Comparison of ENCODE assay signal across 8 mouse cellular contexts in genomic region chr15:100038470-100038971, GRCm38 (mm10). TPM values are rescaled to one million over a fixed set of nuclear protein-coding genes. Genes with fewer than 3 reads are reported as not detected.
DNase-seq lines count a peak whose midpoint lies in the region; ATAC-seq and TF ChIP-seq lines count a peak whose summit lies in the region.

Gene Dip2b (plus strand): TSS chr15:100038664.

- peak; percentile 92 for DNase-seq in 3T3-L1 (ENCODE audit: low read depth, low spot score)
- peak; percentile 97 to 100 for DNase-seq in adrenal gland, postnatal 36 days
- DNase-seq in heart, adult 18-20 months, result peak; percentile 94 to 97
- DNase-seq in kidney, adult 18-20 months, result peak; percentile 98
- DNase-seq in limb, embryonic 11.5 days (ENCODE audit: low spot score), result peak; percentile 98

- H3K4me3 ChIP-seq in embryonic facial prominence, embryonic 12.5 days, result peak within 1 kb of the TSS; percentile 90
- H3K4me3 ChIP-seq in limb, embryonic 11.5 days (ENCODE audit: low read depth, low read length), result peak within 1 kb of the TSS; percentile 91
- peak within 1 kb of the TSS; percentile 93 for H3K4me3 ChIP-seq in midbrain, embryonic 13.5 days (replicated peaks)
- H3K4me3 ChIP-seq in small intestine, adult 2 months (ENCODE audit: low read depth, low read length), result peak within 1 kb of the TSS; percentile 68

- H3K4me1 ChIP-seq in embryonic facial prominence, embryonic 12.5 days, result peaks cover 21% of the 10 kb centered on the region
- peaks cover 5% of the 10 kb centered on the region; the same call in 1 of the 2 replicates for H3K4me1 ChIP-seq in limb, embryonic 11.5 days (ENCODE audit: control insufficient read depth, insufficient read depth, low read length)
- peaks cover 32% of the 10 kb centered on the region for H3K4me1 ChIP-seq in midbrain, embryonic 13.5 days (replicated peaks)
- peaks cover 17% of the 10 kb centered on the region; the same call in 1 of the 2 replicates for H3K4me1 ChIP-seq in small intestine, adult 2 months (ENCODE audit: control insufficient read depth, insufficient read depth, insufficient read length, low read length)

- H3K4me2 ChIP-seq in embryonic facial prominence, embryonic 12.5 days (replicated peaks), result peak within 1 kb of the TSS; percentile 76
- H3K4me2 ChIP-seq in limb, embryonic 11.5 days (ENCODE audit: low read depth, severe bottlenecking), result peak within 1 kb of the TSS; percentile 74
- peak within 1 kb of the TSS; percentile 71 for H3K4me2 ChIP-seq in midbrain, embryonic 13.5 days (replicated peaks)

- peak; percentile 76 for TF ChIP-seq POLR2A in small intestine, adult 2 months (IDR thresholded peaks at IDR 0.05; ENCODE audit: low read depth, low read length)

- under 1% methylated on average over 51 of the region's 68 CpGs for WGBS in embryonic facial prominence, embryonic 12.5 days
- WGBS in limb, embryonic 11.5 days, result under 1% methylated on average over 61 of the region's 68 CpGs
- WGBS in midbrain, embryonic 13.5 days, result under 1% methylated on average over 48 of the region's 68 CpGs
- under 1% methylated on average over 67 of the region's 68 CpGs for WGBS in small intestine, adult 2 months

- H3K9ac ChIP-seq in embryonic facial prominence, embryonic 12.5 days, result peak within 1 kb of the TSS; percentile 96
- peak within 1 kb of the TSS; percentile 98 for H3K9ac ChIP-seq in limb, embryonic 11.5 days (ENCODE audit: low read length)
- H3K9ac ChIP-seq in midbrain, embryonic 13.5 days (replicated peaks), result peak within 1 kb of the TSS; percentile 99

- peaks cover 4% of the 10 kb centered on the region for H3K27me3 ChIP-seq in embryonic facial prominence, embryonic 12.5 days
- H3K27me3 ChIP-seq in limb, embryonic 11.5 days (ENCODE audit: control insufficient read depth, insufficient read depth, low read length), result no peaks in the 10 kb centered on the region
- H3K27me3 ChIP-seq in midbrain, embryonic 13.5 days, result no peaks in the 10 kb centered on the region
- H3K27me3 ChIP-seq in small intestine, adult 2 months (ENCODE audit: control insufficient read depth, insufficient read depth, low read length), result no peaks in the 10 kb centered on the region

- H3K27ac ChIP-seq in embryonic facial prominence, embryonic 12.5 days, result peak within 1 kb of the TSS; percentile 97
- peak within 1 kb of the TSS; percentile 89 for H3K27ac ChIP-seq in limb, embryonic 11.5 days (replicated peaks; ENCODE audit: low read depth, low read length)
- peak within 1 kb of the TSS; percentile 99 for H3K27ac ChIP-seq in midbrain, embryonic 13.5 days
- H3K27ac ChIP-seq in small intestine, adult 2 months (ENCODE audit: insufficient read depth, low read depth, low read length), result peak within 1 kb of the TSS; percentile 68

- peak; percentile 80 for ATAC-seq in embryonic facial prominence, embryonic 12.5 days (ENCODE audit: insufficient number of reproducible peaks, insufficient read depth, low FRiP score, low TSS enrichment)
- ATAC-seq in limb, embryonic 11.5 days (ENCODE audit: insufficient number of reproducible peaks, low FRiP score, low TSS enrichment, low read depth), result peak; percentile 85
- ATAC-seq in midbrain, embryonic 13.5 days, result peak; percentile 93

- no peaks in the 10 kb centered on the region for H3K9me3 ChIP-seq in embryonic facial prominence, embryonic 12.5 days
- no peaks in the 10 kb centered on the region for H3K9me3 ChIP-seq in limb, embryonic 11.5 days (ENCODE audit: control insufficient read depth, low read length)
- no peaks in the 10 kb centered on the region for H3K9me3 ChIP-seq in midbrain, embryonic 13.5 days

- H3K36me3 ChIP-seq in embryonic facial prominence, embryonic 12.5 days, result no peaks in the 10 kb centered on the region
- no peaks in the 10 kb centered on the region for H3K36me3 ChIP-seq in limb, embryonic 11.5 days (ENCODE audit: control insufficient read depth, insufficient read depth, low read length)
- H3K36me3 ChIP-seq in midbrain, embryonic 13.5 days, result no peaks in the 10 kb centered on the region
- no peaks in the 10 kb centered on the region for H3K36me3 ChIP-seq in small intestine, adult 2 months (ENCODE audit: control insufficient read depth, insufficient read depth, low read length)

- TF ChIP-seq CTCF in small intestine, adult 2 months (IDR thresholded peaks at IDR 0.05; ENCODE audit: extremely low read depth, insufficient read length, insufficient replicate concordance, low read depth, low read length), result peak; percentile 86

RNA-seq across cellular contexts. Expression of gene Dip2b, which starts in this region (rescaled TPM):
- total RNA-seq in adrenal gland, postnatal 36 days (2021), result 10 to 100 TPM; 15.7 to 17.6 TPM
- polyA plus RNA-seq in embryonic facial prominence, embryonic 12.5 days (2016; fragmentation: Nextera tagmentation; extraction: Ambion mirVana), result 15.0 and 17.2 TPM in 2 replicates
- total RNA-seq in heart, adult 18-20 months (2021), result 10 to 100 TPM; 19.4 to 20.2 TPM
- polyA plus RNA-seq in limb, embryonic 11.5 days (2014; fragmentation: Nextera tagmentation; extraction: Ambion mirVana), result 18.5 and 20.3 TPM in 2 replicates
- 21.4 and 24.1 TPM in 2 replicates for polyA plus RNA-seq in midbrain, embryonic 13.5 days (2015; fragmentation: Nextera tagmentation; extraction: Ambion mirVana)
- 3.8 and 5.8 TPM in 2 replicates for polyA plus RNA-seq in small intestine, adult 2 months (2012; rRNA removed)

Comparison
In these comparisons a context has a peak if more than half of its experiments do, and no peak if none do; other contexts are left out.
1. Peak in every context shown above with its lines: DNase-seq, ATAC-seq, H3K4me3 ChIP-seq and H3K27ac ChIP-seq.